In genomic region chr9:65398279-65398678, GRCm38 (mm10) we compare ENCODE assay signal across 7 mouse cellular contexts. TPM values are rescaled to one million over a fixed set of nuclear protein-coding genes. Genes with fewer than 3 reads are reported as not detected.
DNase-seq lines count a peak whose midpoint lies in the region.

Gene Rasl12 (plus strand): TSS chr9:65398506.

- peak; percentile 78 for DNase-seq in adrenal gland, postnatal 14 days
- DNase-seq in embryo, embryonic 11 days, result peak; percentile 91
- DNase-seq in gastrocnemius, postnatal 36 days, result peak; percentile 66 to 67
- DNase-seq in induced T-regulatory cell, adult 2 months (ENCODE audit: low read depth), result peak; percentile 55
- peak; percentile 84 for DNase-seq in left cerebral cortex, postnatal 4 days
- DNase-seq in mesoderm, embryonic 11.5 days (ENCODE audit: low read depth, low spot score), result peak; percentile 79
- peak; percentile 53 for DNase-seq in right cerebral cortex, postnatal 4 days

- intact Hi-C loops in gastrocnemius, postnatal 36 days (cut with DNase I), result loop anchor here (2.0 kb wide), 1 partner anchor 15 kb away; no protein-coding TSS in a partner anchor
- intact Hi-C loops in left cerebral cortex, postnatal 4 days (cut with DNase I), result no loop called here

RNA-seq across cellular contexts. Expression of gene Rasl12, which starts in this region (rescaled TPM):
- total RNA-seq in adrenal gland, postnatal 14 days (2021), result 31.5 and 37.3 TPM in 2 replicates
- total RNA-seq in gastrocnemius, postnatal 36 days (2021), result 1 to 10 TPM; 3.2 to 3.8 TPM
- 1 to 10 TPM; 4.3 to 4.4 TPM for total RNA-seq in left cerebral cortex, postnatal 4 days (2021)

Comparison
In these comparisons a context has a peak if more than half of its experiments do, and no peak if none do; other contexts are left out.
1. Peak in every context shown above with its lines: DNase-seq.